Mouse (Mus musculus) CD4-positive naive resting alpha-beta T cell, adult 76 days (primary cell): ENCODE data around the gene Iltifb. TPM values are rescaled to one million over a fixed set of nuclear protein-coding genes. Genes with fewer than 3 reads are reported as not detected.

Source experiments
- total RNA-seq: library from RNA; stranded (reverse); gene quantifications from one replicate; pipeline ENCODE4 v1.2.4, GENCODE M21; 2023

Gene Iltifb
- total RNA-seq = not detected

GRCm38 (mm10) chr10:118294938-118295337, at the start of gene Iltifb:
Iltifb (minus strand) TSS chr10:118295038.

GRCm38 (mm10) chr10:118343155-118343554, 48.3 kb upstream of the Iltifb start, which contains the start of gene Gm9046:
Gm9046 (minus strand) TSS chr10:118343255.

GRCm38 (mm10) chr10:118337731-118338130, 42.9 kb upstream of the Iltifb start, which contains the start of gene Gm9045:
Gm9045 (minus strand) TSS chr10:118337831.

DNA sequence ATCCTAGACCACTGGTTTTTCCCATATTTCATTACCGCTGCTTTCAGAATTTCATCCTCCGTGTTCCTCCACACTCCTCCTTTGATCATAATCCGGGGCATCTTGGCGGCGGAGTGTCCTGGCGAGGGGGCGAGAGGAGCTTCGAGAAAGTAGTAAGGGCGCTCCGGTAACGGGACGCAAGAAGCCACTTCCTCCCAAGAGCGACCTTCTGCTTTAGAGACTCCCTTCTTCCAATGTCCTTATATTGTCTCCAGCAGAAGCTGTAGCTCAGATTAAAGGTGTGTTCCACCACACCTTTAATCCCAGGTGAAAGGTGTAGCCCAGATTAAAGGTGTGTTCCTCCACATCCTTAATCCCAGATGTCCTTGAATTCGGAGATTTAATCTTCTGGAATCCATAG, 37.5 kb upstream of the Iltifb start, which contains the start of gene Gm9044:
Gm9044 (minus strand) TSS at position 101 of the 400 bp plus-strand sequence.

DNA sequence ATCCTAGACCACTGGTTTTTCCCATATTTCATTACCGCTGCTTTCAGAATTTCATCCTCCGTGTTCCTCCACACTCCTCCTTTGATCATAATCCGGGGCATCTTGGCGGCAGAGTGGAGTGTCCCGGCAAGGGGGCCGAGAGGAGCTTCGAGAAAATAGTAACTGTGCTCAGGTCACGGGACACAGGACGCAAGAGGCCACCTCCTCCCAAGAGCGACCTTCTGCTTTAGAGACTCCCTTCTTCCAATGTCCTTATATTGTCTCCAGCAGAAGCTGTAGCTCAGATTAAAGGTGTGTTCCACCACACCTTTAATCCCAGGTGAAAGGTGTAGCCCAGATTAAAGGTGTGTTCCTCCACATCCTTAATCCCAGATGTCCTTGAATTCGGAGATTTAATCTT, 32.0 kb upstream of the Iltifb start, which contains the start of gene Gm9040:
Gm9040 (minus strand) TSS at position 101 of the 400 bp plus-strand sequence.

GRCm38 (mm10) chr10:118258388-118258787, 36.5 kb downstream of the Iltifb start, which contains the start of gene Gm32802:
Gm32802 (plus strand) TSS chr10:118258688.

DNA sequence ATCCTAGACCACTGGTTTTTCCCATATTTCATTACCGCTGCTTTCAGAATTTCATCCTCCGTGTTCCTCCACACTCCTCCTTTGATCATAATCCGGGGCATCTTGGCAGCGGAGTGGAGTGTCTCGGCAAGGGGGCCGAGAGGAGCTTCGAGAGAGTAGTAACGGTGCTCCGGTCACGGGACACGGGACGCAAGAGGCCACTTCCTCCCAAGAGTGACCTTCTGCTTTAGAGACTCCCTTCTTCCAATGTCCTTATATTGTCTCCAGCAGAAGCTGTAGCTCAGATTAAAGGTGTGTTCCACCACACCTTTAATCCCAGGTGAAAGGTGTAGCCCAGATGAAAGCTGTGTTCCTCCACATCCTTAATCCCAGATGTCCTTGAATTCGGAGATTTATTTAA, 54.2 kb downstream of the Iltifb start, which contains the start of gene Gm32717:
Gm32717 (minus strand) TSS at position 101 of the 400 bp plus-strand sequence.

Other genes starting within 250 kb of the Iltifb start
- 10.8 TPM for gene Mdm1, start 153.2 kb downstream of the Iltifb start, total RNA-seq
- not detected for gene Il22, start 90.1 kb downstream of the Iltifb start, total RNA-seq
- gene Gm32717, start 54.3 kb downstream of the Iltifb start, total RNA-seq = 0.64 TPM
- 0.64 TPM for gene Gm32802, start 36.4 kb downstream of the Iltifb start, total RNA-seq
- not detected for gene Gm9040, start 31.9 kb upstream of the Iltifb start, total RNA-seq
- gene Gm9044, start 37.4 kb upstream of the Iltifb start, total RNA-seq = not detected
- gene Gm9045, start 42.8 kb upstream of the Iltifb start, total RNA-seq = not detected
- not detected for gene Gm9046, start 48.2 kb upstream of the Iltifb start, total RNA-seq
- not detected for gene Gm9048, start 53.6 kb upstream of the Iltifb start, total RNA-seq
- not detected for gene Gm9049, start 59.1 kb upstream of the Iltifb start, total RNA-seq
- gene Ifng, start 146.0 kb upstream of the Iltifb start, total RNA-seq = 2.1 TPM